Mouse (Mus musculus) heart, embryonic 13.5 days (tissue): ENCODE measurements around the gene Sirpb1b. TPM values are rescaled to one million over a fixed set of nuclear protein-coding genes. Genes with fewer than 3 reads are reported as not detected.

Experiments used
- polyA plus RNA-seq: library from polyadenylated mRNA; unstranded; fragments of >200 nt; fragmentation: Nextera tagmentation; extraction: Ambion mirVana; gene quantifications from 2 replicates; pipeline ENCODE4 v1.2.1, GENCODE M21; 2015

Gene Sirpb1b
- polyA plus RNA-seq, 1 experiment from 2014 or later, result not detected

Other genes with a start within 250 kb of the Sirpb1b start
- not detected in 2 replicates for gene Gm9733, start 242.8 kb downstream of the Sirpb1b start, polyA plus RNA-seq
- gene Sirpb1a, start 148.5 kb downstream of the Sirpb1b start, polyA plus RNA-seq, result not detected in 2 replicates